Mouse (Mus musculus) C2C12 (cell line): Measurements from ENCODE around the gene Itga8. TPM values are rescaled to one million over a fixed set of nuclear protein-coding genes. Genes with fewer than 3 reads are reported as not detected.

Source experiments
- H3K27me3 ChIP-seq: one replicate; pipeline ENCODE4 v1.6.1; 2011; ENCODE audit not compliant: control insufficient read depth, insufficient read depth, insufficient read length
- H3K36me3 ChIP-seq: one replicate; pipeline ENCODE4 v1.6.1; 2011; ENCODE audit not compliant: control insufficient read depth, insufficient read depth
- H3K4me3 ChIP-seq: one replicate; pipeline ENCODE4 v1.5.1; 2011; ENCODE audit warnings: mild to moderate bottlenecking, control low read depth; ENCODE audit not compliant: poor library complexity, insufficient read depth, severe bottlenecking
- H3K79me2 ChIP-seq: one replicate; pipeline ENCODE4 v1.6.1; 2011; ENCODE audit not compliant: control insufficient read depth, insufficient read depth
- H3K79me3 ChIP-seq: one replicate; pipeline ENCODE4 v1.6.1; 2011; ENCODE audit warnings: low read depth, control low read depth
- H3ac ChIP-seq: one replicate; pipeline ENCODE3; 2011; ENCODE audit warnings: low read depth; ENCODE audit not compliant: control insufficient read depth, insufficient read length
- CEBPB ChIP-seq: IDR thresholded peaks from one replicate; pipeline ENCODE4 v1.6.1; 2011; ENCODE audit warnings: low read depth, mild to moderate bottlenecking, control low read depth, moderate library complexity
- CTCF ChIP-seq: IDR thresholded peaks from one replicate; pipeline ENCODE4 v1.5.1; 2011; ENCODE audit not compliant: control insufficient read depth, insufficient read depth, insufficient read length
- FOSL1 ChIP-seq: IDR thresholded peaks from one replicate; pipeline ENCODE4 v1.8.0; 2011; ENCODE audit warnings: mild to moderate bottlenecking, low read length; ENCODE audit not compliant: poor library complexity, insufficient read depth, severe bottlenecking
- MAX ChIP-seq: IDR thresholded peaks from one replicate; pipeline ENCODE4 v1.6.1; 2011; ENCODE audit warnings: mild to moderate bottlenecking, control low read depth
- MYOD1 ChIP-seq: IDR thresholded peaks from one replicate; pipeline ENCODE4 v1.6.1; 2011; ENCODE audit warnings: low read depth; ENCODE audit not compliant: control insufficient read depth, insufficient read length
- MYOG ChIP-seq: IDR thresholded peaks from one replicate; pipeline ENCODE4 v1.6.1; 2011; ENCODE audit not compliant: control insufficient read depth, insufficient read length; ENCODE audit errors: extremely low read depth
- USF1 ChIP-seq: IDR thresholded peaks from one replicate; pipeline ENCODE4 v1.6.1; 2011; ENCODE audit warnings: low read depth, mild to moderate bottlenecking, control low read depth, moderate library complexity
- polyA plus RNA-seq: library from polyadenylated mRNA; unstranded; fragments of >200 nt; fragmentation: generic; extraction: Trizol; gene quantifications from one replicate; pipeline ENCODE4 v1.2.1, GENCODE M21; 2012; ENCODE audit warnings: missing spikeins

The Itga8 gene
- polyA plus RNA-seq, 1 experiment, result not detected

DNA sequence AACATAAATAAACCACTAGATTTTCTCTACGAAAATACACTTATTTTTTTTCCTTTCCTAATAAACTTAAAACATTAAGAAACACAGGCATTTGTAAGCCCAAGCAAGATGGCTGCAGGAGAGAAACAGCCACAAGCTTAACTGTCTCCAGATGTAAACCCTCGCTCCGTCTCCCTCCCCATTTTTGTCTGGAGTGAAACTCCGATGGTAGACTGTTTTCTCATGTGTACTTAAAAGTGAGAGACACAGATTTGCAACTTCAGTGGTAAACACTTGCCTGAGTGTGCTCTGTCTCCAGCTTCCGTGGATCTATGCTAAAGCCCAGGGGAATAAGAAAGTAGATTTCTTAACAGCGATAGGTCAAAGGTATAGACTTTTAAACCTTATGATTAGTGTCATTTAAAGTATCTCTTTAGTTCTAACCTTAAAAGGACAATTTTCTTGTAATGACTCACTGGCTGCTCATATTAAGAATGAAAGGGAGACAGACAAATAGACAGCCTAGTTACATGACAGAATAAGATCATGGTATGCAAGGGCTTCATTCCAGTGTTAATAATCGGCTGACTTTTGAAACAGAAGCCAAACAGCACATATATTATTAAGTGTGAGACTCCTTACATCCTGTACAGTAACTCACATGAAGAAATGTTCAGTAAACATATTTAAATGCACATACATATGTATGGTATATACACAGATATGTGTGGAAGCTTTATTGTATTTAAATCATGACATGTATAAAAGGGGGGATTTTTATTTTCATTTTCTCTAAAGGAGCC, 209.3 kb downstream of the Itga8 start:
- Histone ChIP-seq H3K36me3 (no peaks in the 10 kb centered on the region), H3ac (no peak overlapping the region), H3K4me3 (no peak overlapping the region), H3K27me3 (no peaks in the 10 kb centered on the region), H3K79me2 (no peaks in the 10 kb centered on the region), H3K79me3 (no peaks in the 10 kb centered on the region)
- TF ChIP-seq USF1 (no peak), CTCF (no peak), MYOG (no peak), FOSL1 (no peak)

DNA sequence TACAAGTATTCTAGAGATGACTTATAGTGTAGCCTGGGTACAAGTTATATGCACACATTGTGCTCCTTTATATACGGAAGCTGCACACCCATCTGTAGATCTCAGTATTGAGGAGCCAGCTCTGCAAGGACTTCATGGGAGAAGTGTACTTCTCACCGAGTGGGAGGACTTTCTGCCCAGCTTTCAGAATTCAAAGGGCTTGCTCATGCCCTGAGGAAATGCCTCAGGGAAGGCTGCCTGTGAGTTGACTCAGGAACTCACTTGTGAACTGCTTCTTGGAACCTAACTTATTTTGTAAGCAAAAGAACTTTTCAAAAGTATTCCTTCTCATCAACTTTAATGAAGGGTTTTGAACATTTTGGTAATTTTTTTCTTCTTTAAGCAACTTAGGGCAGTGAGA, 210.7 kb downstream of the Itga8 start:
- no peaks in the 10 kb centered on the region for H3K79me2 ChIP-seq
- H3K4me3 ChIP-seq, result no peak overlapping the region
- no peak overlapping the region for H3ac ChIP-seq
- TF ChIP-seq USF1 (no peak), MYOD1 (no peak), FOSL1 (no peak), CTCF (no peak), MAX (no peak), CEBPB (no peak), MYOG (no peak)
- H3K36me3 ChIP-seq, result no peaks in the 10 kb centered on the region
- no peaks in the 10 kb centered on the region for H3K79me3 ChIP-seq
- H3K27me3 ChIP-seq, result no peaks in the 10 kb centered on the region

DNA sequence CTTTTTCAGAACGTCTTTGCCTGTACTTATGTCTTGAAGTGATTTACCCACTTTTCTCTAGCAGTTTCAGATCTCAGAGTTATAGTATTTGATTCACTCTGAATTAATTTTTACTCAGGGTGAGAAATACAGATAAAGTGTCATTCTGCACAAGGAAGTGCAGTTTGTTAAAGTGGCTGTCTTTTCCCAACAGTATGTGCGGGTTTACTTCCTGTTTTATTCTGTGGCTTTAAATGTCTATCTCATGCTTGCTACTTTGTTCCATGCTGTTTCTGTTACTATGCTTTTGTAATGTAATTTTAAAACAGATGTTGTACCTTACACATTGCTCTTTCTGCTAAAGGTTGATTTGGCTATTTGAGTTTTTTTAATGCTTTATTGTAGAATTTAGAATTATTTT, 216.2 kb downstream of the Itga8 start:
- Histone ChIP-seq H3K27me3 (no peaks in the 10 kb centered on the region), H3K79me2 (no peaks in the 10 kb centered on the region), H3K36me3 (no peaks in the 10 kb centered on the region), H3ac (no peak overlapping the region), H3K79me3 (no peaks in the 10 kb centered on the region), H3K4me3 (no peak overlapping the region)
- TF ChIP-seq CEBPB, result no peak
- TF ChIP-seq MAX, result no peak
- no peak for TF ChIP-seq MYOG
- TF ChIP-seq MYOD1, result no peak
- TF ChIP-seq CTCF, result no peak
- TF ChIP-seq FOSL1, result no peak

DNA sequence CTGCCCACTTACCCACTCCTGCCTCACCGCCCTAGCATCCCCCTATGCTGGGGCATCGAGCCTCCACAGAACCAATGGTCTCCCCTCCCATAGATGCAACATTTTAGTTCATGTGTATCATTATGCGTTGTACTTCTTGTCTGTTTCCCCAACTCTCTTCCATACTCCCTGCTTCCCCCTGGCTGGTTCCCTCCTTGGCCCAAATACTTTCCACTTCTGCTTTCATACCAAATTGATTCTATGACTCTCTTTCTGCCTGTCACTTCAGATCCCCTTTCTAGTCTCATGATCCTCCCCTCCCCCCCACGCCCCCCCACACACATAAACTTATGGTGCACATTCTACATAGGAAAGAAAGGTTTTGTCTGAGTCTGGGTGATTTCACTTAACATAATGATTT, 217.4 kb downstream of the Itga8 start:
- no peaks in the 10 kb centered on the region for H3K36me3 ChIP-seq
- no peaks in the 10 kb centered on the region for H3K27me3 ChIP-seq
- H3K79me3 ChIP-seq, result no peaks in the 10 kb centered on the region
- no peak overlapping the region for H3K4me3 ChIP-seq
- no peak overlapping the region for H3ac ChIP-seq
- H3K79me2 ChIP-seq, result no peaks in the 10 kb centered on the region
- TF ChIP-seq MYOD1 (no peak), MAX (no peak), USF1 (no peak), MYOG (no peak), CTCF (no peak), FOSL1 (no peak), CEBPB (no peak)

DNA sequence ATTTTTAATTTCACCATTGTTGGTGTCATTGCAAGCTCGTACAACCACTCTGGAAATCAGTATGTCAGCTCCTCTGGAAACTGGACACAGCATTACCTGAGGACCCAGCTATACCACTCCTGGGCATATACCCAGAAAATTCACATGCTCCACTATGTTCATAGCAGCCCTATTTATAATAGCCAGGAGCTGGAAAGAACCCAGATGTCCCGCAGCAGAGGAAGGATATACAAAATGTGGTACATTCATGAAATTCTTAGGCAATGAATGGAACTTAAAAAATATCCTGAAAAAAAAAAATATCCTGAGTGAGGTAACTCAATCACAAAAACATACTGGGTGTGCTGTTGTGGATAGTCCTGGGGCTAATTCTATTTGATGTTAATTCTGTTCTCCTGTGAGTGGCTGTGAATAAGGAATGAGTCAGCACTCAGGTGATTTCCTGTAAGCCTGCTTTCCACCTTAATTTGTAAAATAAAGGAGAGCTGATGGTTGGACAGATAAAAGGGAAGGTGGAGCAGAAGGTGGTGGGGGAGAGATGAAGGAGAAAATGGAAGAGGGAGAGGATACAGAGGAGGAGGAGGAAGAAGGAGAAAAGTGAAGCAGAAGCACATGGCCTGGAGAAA, 224.3 kb downstream of the Itga8 start:
- Histone ChIP-seq H3K79me2 (no peaks in the 10 kb centered on the region), H3K36me3 (no peaks in the 10 kb centered on the region), H3ac (no peak overlapping the region), H3K4me3 (no peak overlapping the region), H3K27me3 (no peaks in the 10 kb centered on the region), H3K79me3 (no peaks in the 10 kb centered on the region)
- no peak for TF ChIP-seq MYOG
- TF ChIP-seq CEBPB, result no peak
- TF ChIP-seq USF1, result no peak
- no peak for TF ChIP-seq CTCF
- no peak for TF ChIP-seq MYOD1
- TF ChIP-seq MAX, result no peak
- TF ChIP-seq FOSL1, result no peak
